Mouse (Mus musculus): ENCODE data around the gene Kdm6b.
"Not testable (repeated sequence)": the region's sequence is repeated elsewhere in the genome, so short reads cannot be mapped to it uniquely, and the experiment has no call there.

Kdm6b gene

DNA sequence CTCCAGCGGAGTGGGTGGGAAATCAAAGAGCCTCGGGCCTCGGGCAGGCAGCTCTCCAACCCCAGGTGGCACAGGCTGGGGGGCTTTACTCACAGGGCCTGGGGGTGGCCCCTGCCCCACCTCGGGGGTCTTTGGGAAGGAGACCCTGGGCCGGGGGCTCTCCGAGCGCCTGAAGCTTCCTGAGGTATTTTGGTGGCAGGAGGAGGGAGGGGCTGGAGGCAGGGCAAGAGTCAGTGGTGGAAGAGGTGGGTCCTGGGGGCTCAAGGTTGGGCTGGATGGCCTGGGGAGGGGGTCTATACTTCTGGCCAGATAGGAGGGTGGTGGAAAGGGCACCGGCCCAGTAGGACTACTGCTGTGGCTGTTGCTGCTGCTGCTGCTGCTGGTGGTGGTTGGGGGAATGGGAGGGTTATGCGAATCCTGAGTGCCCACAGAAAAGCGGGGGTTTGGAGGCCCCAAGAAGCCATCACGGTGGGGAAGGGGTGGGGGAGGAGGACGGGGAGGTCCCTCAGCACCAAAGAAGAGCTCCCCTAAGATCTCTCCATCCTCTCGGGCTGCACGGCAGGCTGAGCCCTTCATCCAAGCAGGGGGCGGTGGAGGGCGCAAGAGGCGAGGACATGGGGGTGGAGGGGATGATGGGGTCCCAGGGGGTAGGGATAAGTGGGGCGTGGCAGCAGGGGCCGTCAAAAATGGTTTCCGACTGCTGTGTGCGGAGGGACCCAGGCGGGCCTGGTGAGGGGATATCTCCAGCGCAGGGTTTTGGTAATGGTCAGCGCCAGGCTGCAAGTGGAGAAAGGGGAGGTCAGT lies 7.9 kb downstream of the Kdm6b start:
- DNase-seq (ENCODE audit: low spot score): no peak

DNA sequence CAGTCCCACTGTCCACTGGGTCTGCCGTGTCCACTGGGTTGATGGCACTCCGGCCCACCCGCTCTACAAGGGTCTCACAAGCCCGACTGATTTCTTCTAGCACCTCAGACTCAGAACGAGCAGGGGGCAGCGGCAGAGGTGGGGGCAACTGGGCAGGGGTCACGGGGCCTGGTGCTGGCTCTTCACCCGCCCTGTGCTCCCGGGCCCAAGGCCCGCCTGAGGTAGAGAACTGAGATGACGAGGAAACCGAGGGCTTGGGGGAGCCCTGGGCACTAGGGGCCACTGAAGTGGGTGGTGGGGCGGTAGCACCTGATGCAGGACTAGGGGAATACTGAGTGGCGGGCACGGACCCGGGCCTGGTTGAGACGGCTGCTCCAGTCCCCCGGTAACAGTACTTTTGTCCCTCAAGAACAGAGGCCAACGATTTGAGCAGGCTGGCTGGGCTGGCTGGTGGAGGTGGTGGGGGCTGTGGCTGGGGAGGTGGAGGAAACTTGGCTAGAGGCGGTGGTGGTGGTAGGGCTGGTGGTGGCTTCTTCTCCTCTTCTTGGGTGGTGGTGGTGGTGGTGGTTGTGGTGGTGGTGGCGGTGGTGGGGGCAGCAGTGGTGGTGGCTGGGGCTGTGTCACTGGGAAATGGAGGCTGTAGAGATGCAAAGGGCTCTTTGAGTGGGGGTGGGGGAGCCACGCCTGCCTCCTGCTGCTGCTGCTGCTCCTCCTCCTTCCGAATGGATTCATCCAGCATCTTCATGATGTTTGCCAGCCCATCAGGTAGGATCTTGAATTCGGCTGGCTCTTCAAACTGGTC lies 8.7 kb downstream of the Kdm6b start:
- DNase-seq (ENCODE audit: low spot score): no peak

DNA sequence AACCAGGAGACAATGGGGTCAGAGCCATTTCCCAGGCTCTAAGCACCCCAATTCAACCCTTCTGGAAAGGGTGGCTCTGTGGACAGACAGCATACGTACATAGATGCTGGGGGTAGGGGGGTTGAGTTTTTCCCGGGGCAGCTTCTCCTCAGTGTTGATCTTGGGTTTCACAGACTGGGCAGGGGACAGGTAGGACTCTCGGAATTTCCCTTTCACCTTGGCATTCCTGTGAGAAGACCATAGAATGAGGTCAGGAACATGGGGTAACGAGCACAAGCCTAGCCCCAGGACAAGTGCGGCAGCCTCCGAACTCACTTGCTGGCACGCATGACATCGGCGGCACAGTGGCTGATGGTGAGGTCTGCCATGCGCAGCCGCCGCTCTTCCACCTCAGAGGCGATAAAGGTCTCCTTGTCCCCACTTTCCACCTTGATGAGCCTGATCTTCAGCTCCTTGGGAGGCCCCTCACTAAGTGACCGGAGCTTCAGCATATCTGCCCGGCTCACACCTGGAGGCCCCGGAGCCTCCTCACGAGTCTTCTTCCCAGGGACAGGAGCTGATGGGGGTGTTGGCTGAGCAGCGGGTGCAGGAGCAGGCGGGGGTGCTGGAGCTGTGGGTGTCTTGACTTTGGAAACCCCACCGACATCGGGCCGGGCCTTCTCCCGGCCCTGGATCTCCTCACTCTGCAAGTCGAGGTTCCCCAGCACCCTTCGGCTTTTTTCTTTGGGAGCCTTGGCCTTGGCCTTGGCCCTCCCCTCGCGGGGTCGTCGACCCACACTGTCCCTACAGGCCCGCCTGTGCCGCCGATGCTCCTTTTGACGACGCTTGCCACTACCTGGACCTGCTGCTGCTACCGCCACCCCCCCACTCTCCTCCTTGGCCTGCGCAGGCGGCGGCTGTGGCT lies 9.5 kb downstream of the Kdm6b start:
- DNase-seq (ENCODE audit: low spot score): no peak

DNA sequence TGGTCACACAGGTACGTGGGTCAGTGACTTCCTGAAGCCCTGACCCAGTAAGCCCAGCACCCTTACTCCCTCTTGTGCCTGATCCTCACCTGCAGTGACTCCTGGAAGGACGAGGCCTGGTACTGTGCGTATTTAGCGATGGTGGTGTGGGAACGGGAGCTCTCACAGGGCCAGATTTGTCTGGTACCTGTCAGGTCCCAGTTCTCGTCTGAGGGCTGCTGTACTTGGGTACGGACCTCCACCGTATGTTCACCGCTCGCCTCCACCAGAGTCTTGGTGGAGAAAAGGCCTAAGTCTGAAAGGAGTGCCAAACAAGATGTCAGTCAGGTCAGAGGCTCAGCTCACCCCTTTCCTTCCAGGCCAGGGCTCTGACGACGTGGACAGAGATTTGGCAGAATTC lies 11.5 kb downstream of the Kdm6b start:
- no peak for DNase-seq (ENCODE audit: low spot score)

DNA sequence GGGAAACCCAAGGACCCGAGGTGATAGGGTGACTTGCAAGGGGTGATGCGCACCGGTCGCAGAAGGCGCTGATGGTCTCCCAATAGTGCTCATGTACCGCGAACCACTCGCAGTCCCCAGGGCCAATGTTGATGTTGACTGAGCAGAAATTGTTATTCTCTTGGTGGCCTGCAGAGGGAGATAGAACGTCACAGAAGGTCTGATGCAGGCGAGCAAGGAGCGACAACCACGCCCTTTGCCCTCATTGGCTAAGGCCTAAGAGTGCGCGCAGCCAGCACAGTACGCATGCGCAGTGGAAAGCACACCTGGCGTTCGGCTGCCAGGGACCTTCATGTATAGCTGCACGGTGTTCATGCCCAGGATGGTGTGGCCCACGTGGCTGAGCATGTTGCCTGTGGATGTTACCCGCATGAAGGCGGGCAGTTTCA lies 12.3 kb downstream of the Kdm6b start:
- peak; percentile 61 for DNase-seq (ENCODE audit: low spot score)

DNA sequence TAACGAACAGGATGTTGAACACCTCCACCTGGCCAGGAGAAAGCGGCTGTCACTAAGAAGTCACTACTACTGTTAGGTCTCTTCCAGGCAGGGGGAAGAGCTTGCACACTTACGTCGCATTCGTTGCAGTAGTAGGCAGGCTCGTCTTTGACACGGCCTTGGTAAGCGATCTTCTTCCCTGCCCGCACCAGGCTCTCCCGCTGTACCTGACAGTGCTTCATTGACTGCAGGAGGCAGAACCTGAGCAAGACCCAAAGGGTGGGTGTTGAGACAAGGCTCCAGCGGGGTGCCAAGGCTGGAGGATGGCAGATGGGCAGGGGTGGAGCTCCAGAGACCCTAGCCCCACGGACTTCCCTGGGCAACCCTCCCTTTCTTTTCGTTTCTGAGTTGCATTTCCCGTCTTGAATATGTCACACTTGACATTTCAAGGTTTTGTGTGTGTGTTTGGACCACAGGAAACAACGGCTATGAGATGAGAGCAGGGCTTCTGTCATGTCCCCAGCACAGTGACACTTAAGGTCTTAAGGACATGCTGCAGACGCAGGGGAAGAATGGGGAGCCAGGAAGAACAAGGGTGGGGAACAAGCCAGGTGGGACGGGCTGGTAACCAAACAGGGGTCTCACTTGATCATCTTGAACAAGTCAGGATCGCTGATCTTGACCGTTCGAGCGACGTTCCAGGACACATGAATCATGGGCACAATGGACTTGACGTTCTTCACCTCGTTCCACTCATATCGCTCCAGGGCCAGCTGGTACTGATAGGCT lies 13.2 kb downstream of the Kdm6b start:
- DNase-seq (ENCODE audit: low spot score): no peak

DNA sequence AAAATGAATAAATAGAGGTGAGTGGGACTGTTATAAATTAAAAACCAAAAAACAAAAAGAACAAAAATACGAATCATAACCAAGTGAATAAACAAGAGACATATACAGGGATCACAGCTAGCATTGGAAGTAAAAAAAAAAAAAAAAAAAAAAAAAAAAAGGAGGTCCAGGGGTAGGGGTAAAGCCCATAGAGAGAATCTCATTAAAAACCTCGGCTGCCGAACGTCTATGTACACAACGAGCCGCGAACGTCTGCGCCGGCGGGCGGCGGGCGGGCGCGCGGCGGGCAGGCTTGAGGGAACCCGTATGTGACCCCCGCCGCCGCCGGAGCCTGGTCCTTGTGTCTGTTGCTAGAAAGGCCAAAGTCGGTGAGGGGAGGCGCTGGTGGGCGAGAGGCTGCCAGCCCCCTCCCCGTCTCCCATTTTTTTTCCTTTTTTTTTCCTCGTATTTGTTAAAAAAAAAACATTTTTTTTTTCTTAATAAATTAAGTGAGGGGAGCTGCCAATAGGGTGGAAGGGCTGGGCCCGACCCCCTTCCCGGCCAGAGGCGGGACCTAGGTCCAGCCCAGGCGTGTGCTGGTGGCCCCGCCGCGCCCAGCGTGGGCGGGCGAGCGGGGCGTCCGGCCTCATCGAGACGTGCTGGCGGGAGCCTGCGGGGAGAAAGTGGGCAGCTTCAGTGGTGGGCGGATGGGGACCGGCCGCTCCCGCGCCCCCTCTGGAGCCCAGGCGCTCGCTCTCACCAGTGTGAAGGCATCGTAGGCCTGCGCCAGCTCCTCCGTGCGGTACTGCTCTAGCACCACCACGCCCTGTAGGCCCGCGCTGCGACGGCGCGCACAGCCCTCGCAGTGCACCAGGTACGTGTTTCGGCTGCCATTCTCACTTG lies 14.0 kb downstream of the Kdm6b start:
- DNase-seq (ENCODE audit: low spot score): no peak

DNA sequence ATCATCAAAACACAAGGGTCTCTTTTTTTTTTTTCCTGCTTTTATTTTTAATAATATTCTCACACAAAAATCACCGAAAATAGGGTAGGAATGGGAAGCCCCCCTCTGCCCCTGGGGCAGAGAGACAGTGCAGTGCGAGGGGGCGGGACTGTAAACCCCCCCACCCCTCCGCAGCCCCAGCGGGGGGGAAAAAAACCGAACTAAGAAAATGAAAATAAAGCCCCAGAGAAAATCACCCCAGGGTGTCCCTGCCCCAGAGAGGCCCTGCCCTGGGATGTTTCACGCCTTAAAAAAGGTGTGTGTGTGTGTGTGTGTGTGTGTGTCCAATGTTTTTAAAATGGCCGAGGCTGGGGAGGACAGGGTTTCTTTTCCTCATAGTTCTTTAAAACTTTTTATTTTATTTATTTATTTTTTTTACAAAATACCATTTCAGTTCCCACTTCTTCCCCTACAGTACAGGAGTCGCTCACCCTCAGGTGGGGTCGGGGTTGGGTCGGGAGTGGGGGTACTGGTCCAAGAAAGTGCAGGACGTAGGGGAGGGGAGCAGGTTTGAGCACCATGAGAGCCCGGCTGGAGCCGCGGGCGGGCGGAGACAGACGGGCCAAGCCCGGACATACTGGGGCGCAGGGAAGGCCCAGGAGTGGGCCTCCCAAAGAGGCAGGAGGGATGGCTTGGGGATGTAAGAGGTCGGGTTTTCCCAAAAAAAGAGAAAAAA lies 14.8 kb downstream of the Kdm6b start:
- no peak for DNase-seq (ENCODE audit: low spot score)

DNA sequence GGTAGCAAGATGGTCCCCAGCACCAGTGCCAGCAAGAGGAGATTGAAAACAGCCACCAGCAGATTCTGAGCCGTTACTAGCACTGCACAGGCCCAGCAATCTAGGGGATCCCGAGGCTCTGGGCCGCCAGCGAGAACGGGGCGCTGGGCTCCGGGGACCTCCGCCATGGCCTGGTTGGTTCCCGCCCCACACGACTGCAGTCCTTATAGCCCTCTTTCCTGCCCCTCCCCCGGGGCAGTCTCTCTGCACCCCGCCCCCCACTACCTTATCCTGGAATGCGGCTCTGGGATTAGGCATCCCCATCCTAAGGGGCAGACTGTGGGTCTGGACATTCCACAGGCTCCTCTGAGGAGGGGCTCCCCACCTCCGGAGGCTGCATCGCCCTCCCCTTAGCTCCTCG lies 15.4 kb downstream of the Kdm6b start, which contains the start of gene Tmem88:
Gene Tmem88 (minus strand): TSS at position 176 of the 400 bp plus-strand sequence.
- DNase-seq (ENCODE audit: low spot score): no peak

DNA sequence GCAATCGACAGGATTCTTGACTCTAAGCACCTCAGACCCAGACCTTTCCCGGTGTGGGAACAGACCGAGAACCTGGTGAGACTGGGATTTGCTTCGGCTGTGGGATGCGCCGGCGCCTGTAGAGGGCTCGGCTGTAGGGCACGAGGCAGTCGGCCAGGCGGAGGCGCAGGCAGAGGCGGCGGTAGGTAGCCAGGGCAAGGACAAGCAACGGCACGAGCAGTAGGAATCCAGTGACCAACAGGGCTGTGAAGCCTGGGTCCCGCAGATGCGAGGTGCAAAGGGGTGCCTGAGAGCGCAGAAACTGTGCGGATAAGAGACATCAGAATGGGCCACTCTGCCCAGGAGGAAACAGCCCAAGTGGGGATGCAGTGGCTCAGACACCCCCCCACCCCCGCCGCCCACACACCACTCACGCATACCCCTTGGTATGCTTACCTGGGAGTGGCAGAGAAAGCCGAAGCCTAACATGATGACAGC lies 15.9 kb downstream of the Kdm6b start:
- no peak for DNase-seq (ENCODE audit: low spot score)

DNA sequence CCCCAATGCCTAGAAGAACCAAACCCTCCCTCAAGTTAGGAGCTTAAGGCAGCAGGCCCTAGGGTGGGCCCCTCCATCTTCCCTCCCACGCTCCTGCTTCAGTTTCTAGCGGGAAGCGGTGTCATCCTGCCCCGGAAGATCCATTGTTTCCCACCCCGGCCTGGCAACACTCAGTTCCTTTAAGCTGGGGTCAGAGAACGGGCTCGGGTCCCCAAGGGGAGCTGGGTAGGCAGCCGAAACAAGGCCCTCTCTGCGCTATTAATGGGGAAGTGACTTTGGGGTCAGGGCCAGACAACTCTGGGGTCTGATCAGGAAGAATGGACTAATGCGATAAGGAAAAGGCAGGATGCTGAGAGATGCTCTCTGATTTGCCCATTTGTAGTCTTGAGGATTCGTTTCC lies 16.7 kb downstream of the Kdm6b start:
- no peak for DNase-seq (ENCODE audit: low spot score)

DNA sequence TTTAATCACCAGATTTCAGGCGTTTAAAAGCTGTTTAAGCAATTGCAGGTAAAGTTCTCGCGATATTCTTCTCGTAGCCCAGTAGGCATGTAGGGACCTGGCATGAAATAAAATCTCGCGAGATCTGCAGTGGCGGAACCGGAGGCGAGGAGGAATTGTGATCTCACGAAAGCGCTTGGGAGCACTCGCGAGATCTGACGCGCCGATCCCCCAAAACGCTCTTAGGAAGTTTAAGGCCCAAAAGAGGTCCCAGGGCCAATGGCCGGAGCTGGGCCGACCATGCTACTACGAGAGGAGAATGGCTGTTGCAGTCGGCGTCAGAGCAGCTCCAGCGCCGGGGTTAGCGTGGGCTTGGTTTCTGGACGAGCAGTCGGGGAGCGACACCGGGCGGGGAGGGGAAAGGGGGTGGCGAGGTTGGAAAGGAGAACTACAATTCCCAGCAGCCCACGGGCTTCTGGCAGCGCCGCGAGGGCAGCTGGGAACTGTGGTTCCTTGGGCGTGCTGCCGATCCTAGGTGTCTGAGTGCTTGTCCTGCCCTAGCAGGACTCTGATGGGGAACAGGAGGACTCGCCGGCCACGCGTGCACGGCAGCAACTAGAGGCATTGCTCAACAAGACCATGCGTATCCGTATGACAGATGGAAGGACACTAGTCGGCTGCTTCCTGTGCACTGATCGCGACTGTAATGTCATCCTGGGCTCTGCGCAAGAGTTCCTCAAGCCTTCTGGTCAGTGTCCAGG lies 17.7 kb downstream of the Kdm6b start:
- DNase-seq (ENCODE audit: low spot score): peak; percentile 84

DNA sequence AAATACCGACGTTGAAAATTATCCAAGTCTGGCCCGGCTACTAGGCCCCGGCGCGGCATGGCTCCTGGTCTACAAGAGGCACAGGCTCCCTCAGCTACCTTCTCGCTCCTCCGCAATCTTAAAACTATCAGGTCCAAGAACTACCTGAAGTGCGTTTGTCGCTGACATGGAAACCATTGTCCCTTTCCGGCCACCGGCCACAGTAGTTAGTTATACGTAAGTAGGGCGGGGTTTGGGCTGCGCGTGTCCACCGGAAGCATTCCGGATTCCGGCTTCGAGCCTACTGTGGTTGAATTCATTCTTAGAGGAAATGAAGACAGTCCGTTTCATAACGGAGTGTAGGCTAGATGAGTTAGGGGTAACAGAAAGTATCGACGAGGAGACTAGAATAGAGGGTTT lies 18.2 kb downstream of the Kdm6b start, which contains the start of the genes Naa38 and Cyb5d1:
Gene Naa38 (plus strand): TSS at position 253 of the 399 bp plus-strand sequence.
Gene Cyb5d1 (minus strand): TSS at position 397 of the 399 bp plus-strand sequence.
- DNase-seq (ENCODE audit: low spot score): peak; percentile 52

DNA sequence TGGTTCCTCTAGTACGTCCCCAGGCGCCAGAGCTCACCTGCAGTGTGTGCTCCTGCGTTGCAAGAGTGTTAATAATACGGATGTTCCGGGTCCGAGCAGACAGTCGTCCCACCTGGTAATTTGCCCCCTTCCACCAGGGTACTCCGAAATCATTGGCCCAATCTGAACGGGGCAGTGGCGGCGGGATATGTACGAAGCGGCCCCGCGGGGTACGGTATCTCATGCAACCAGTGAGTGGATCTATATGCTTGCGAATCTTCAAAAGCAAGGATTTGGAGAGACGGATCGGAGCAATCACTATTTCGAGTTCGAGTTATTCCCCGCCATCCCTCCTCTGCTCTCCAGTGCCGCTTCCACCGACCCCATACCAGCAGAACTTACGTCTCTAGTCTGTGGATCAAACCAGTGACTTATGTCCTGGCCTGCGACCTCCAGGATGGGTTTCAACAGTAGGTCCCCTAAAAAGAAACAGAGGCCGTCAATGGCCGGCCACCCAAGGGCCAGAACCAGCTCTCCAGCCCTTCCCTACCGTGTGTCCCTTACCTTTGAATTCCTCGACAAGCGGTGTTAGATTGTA lies 18.8 kb downstream of the Kdm6b start:
- not testable (repeated sequence) for DNase-seq (ENCODE audit: low spot score)

DNA sequence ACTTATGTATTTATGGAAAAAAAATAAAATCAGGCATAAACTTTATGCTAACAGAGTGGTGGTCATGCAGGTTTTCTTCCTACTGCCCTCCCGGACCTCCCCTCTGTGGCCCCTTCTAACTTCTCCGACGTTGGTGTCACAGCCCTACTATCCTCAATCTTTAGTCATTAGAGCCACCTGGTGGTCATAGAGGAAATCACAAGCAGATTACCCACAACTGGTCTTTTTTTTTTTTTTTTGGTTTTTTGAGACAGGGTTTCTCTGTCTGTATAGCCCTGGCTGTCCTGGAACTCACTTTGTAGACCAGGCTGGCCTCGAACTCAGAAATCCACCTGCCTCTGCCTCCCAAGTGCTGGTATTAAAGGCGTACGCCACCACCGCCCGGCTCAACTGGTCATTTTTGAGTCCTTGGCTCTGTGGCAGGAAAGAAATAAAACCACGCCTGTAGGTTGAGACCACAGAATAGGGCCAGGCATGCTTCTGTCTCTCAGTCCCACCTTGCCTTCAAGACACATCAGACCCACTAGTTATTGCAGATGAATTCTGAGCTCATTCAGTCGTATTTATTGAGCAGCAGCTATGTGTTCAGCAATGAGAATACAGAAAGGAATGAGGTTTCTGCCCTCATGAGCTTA lies 23.0 kb downstream of the Kdm6b start:
- DNase-seq (ENCODE audit: low spot score): no peak

DNA sequence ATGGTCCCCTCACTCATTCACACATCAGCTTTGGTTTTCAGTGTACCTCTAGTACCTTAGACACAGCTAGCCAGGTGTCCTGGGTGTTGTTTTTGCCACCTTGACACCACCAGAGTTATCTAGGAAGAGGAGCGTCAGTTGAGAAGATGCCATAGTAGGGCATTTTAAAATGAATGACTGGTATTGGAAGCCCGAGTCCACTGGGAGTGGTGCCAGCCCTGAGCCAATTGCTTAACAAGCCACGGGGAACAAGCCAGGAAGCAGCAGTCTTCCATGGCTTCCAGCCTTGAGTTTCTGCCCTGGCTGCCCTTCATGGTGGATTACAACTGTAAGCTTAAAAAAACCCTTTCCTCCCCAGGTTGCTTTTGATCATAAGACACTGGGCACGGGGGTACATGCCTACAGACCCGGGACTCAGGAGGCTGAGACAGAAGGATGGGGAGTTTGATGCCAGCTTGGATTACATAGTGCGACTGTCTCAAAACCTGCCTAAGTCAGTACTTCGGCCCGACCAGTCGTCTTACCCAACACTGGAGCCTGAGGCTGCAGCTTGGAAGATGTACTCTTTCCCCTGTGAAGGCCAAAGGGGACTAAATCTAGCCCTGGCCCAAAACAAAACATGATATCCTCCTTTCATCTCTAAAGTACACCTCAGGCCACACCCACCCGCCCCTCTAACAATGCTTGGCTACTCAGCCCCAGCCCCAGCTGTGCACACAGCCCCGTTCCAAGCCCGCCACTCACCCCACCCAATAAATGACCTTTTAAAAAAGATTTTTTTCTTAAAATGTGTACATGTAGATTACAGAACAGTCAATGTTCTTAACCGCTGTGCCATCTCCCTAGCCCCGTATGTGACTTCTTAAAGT lies 23.7 kb downstream of the Kdm6b start:
- no peak for DNase-seq (ENCODE audit: low spot score)

DNA sequence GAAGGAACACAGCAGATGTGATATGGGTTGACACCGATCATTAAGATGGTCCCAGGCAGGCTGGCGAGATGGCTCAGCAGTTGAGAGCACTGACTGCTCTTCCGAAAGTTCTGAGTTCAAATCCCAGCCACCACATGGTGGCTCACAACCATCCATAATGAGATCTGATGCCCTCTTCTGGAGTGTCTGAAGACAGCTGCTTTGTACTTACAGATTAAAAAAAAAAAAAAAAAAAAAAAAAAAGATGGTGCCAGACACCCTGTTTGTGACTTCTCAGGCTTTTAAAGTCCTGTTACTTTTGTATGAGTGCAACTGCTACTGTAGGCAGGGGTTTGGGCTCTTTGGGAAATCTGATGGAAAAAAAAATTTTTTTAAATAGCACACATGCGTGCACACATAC lies 24.8 kb downstream of the Kdm6b start:
- DNase-seq (ENCODE audit: low spot score): no peak
